Mouse (Mus musculus) thymus, postnatal 36 days (tissue): Measurements from ENCODE around the gene Nup133.
"Not testable (repeated sequence)": the region's sequence is repeated elsewhere in the genome, so short reads cannot be mapped to it uniquely, and the experiment has no call there.

Source experiments
- DNase-seq, 2 experiments: peaks; one replicate each; pipeline ENCODE4 v3.0.0; 2022; ENCODE audit warnings: mixed read lengths in 2 of 2

The Nup133 gene

DNA sequence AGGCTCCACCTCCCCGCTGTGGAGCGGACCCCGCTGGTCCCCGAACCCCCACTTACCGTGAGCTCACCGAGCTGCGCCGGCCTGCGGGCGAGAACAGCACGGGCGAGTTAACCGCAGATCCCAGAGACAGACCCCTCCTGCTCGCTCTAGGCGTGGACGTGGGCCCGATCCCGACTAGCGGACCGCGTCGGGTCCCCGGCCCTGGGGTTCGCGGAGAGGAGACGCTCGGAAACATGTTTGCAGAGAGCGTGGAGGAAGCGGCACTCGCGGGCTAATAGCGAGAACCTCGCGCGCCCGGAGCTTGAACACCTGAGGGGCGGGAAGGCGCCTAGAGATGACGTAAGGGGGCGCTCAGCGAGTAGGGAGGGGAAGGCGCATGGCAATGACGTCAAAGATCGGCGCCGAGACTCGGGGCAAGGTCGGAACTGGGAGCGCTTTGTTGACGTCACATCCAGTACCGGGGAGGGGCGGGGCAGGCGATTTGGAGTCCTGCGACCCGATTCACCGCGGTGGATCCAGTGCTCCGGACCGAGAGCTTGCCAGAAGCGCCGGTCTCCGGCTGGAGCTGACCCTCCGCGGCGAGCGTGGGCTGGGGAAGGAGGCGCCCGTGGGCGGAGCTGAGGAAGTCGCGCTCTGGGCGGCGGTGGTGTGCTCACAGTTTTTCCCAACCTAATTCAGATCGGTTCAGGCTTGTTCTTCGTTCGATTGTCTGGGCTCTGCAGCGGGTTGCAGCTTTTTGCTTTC lies at the start of gene Nup133:
Gene Nup133, minus strand, starts transcription at position 324 of the 744 bp plus-strand sequence.
- DNase-seq = peak; percentile 99

DNA sequence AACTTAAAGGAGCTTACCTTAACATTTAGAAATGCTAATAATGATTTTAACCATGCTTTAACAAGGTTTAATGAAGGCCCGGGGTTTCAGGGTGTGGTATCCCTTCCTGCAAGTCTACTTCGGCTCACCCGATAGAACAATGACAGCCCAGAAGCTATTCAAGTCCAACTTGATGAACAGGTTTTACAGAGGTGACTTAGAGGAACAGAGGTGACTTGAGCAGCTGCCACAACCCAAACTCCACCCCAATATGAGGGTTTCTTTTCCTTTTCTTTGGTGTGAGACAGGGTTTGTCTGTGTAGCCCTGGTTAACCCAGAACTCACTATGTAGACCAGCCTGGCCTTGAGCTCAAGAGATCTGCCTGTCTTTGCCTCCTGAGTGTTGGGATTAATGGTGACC lies 44.9 kb upstream of the Nup133 start:
- no peak for DNase-seq

DNA sequence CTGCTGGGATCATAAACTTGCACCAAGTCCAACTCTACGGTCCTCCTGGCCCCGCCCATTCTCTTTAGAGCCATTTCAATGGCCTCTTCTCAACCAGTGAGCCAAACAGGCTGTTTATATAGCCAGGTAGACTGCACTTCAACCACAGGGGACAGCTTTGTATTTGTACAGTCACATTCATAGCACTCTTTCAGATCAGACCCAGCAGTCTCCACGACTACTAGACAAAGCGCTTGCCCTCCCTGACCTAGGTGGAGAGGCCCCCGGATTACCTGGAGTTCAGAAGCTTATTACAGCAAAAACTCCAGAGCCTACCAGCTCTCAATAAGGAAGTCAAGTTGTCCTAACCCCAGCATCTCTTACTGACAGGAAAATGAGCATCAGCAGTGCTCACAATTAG lies 44.5 kb upstream of the Nup133 start:
- DNase-seq = no peak

DNA sequence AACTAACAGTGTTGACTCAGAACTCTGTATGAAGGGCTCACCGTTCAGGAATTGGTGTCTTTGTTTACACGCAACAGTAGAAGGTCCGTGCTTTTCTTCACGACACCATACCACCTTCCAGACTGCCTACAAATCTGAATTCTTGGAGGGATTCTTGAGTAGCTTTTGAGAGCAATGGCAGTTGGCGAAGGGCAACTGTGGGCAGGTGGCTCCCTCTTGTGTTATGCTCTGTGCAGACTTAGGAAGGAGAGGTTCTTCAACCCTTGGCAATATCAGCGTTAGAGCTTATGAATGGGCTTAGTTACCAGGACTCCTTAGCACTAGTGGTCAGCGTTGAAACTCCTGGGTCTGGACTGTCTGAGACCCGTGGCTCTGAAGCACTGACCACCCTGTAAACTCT lies 43.5 kb upstream of the Nup133 start:
- DNase-seq = no peak

DNA sequence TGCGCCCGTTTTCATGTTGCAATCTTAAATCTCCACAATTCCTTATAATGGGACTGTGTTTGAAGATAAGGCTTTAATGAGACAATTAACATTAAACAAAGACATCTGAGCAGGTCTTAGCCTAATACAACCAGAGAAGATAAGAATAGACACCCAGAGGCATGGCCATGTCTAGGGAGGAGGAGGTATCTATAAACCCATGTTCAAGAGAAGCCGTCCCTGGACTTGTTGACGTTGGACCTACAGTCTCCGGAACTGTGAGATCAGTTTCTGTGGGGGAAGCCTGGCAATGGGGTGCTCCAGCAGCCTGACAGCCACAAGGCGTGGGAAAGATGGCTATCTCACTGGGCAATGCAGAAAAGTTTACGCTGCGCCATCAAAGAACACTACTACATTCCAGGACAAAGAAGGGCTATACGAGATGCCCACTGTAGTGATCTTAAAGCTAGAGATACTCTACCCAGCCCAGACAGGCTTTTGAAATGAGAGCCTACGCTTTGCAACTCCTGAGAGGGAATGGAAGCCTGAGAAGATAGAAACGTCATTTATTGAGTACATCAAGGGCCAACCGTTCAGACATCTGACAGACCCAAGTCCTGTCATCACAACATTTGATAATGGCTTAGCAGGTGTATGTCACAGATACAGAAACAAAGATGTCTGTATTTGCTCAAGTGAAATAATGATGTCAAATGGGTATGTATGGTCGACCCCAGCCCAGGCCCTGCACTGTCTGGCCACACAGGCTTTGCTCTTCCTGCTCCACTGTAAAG lies 41.4 kb upstream of the Nup133 start:
- DNase-seq = no peak

DNA sequence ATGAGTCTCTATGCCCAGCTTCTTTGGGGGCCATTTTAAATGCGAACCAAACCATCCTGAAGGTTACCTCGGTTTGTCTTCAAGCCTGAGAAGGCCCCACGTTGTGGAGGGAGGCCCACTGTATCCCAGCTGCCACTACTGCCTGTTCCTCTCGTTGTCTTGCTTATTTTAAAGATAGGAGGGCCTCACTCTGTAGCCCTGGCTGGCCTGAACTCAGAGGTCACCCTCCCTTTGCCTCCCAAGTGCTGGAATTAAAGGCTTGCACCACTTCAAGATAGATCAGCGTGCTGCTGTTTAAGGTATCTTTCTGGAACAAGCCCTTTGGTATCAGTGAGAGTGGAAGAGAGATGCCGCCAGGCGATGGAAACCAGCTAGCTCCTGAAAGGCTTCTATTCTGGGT lies 40.1 kb upstream of the Nup133 start:
- DNase-seq = no peak

DNA sequence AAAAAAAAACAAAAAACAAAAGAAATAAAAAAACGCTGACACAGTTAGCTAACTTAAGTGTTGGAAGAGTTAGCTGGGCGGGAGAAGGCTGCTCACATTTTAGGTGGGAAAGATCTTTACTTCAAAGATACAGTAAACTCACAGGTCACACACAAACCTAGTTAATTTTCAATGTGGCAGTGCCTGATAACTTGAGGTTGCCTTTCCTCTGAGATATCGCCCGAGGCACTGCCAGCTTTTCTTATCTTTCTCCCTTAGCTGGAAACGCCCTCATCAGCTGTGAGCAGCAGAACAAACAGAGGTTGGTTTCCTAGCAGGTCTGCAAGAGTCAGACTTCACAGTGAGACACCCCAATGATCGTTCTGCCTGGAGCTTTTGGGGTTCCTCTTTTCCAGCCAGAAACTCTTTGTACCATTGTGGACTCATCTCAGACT lies 39.6 kb upstream of the Nup133 start:
- no peak for DNase-seq

DNA sequence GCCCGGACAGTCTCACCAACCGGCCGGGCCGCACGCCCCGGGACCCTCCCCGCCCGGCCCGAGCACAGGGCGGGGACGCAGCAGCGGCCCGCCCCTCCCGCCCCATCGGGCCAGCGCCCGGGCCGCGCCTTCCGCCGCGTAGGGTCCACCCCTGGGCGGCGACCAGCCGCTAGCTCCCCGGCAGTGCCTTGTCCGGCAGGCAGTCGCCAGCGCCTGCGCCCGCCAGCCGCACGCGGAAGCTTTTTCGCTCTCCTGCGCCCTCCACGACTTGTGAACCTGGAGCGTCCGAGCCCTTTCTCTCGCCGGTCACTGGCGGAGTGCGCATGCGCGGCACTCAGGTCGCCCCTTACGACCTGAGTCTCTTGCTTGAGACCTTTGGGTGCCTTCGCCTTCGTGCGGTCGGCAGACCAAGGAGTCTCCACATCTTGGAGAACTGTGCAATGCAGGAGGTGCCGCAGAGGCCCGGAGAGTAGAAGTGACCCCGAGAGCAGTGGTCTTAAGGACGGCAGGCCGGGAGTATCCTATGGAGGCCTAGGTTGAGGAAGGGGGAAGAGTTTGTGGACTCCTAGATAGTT lies 33.8 kb upstream of the Nup133 start, which contains the start of gene Abcb10:
Gene Abcb10, minus strand, starts transcription at position 297 of the 575 bp plus-strand sequence.
- peak; percentile 63 to 66 for DNase-seq

DNA sequence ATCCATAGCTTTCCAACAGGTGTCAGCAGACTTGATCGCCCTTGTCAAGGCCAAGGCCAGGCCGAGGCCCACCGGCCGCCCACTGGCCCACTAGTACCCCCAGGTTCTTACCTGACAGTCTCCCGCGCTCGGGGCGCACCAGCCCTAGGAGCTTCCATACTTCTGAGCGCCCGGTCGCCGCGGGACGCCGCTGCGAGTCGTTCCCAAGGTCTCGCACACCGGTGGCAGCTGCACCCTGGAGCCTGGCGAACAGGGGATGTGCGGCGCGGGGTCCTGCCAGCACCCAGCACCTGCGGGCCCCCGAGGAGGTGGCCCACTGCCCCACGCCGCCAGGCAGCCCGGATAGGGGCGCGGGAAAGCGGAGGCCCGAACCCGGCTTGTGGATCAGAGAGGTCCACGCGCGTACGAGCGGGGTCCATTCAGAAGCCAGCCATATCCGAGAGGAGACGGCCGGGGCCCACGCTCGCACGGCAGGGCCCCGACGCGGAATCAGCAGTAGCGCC lies 33.3 kb upstream of the Nup133 start:
- DNase-seq = peak; percentile 30 to 37

DNA sequence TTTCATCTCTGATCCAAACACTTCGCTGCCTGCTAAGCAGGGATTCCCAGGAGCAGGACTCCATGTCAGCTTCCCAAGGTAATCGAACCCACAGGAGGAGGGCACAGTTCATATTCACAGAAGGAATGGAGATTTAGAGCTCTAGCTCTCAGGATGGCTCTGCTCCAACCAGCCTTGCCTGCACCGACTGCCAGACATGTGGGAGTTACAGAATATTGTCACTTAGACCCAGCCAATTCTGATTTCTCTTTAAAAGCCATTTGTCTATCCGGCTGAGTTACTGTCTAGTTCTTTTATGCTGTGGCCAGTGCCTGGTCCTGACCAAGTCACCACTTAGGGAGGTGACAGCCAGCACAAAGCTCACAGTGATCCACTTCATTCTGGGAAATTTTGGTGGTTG lies 32.6 kb upstream of the Nup133 start:
- no peak for DNase-seq

DNA sequence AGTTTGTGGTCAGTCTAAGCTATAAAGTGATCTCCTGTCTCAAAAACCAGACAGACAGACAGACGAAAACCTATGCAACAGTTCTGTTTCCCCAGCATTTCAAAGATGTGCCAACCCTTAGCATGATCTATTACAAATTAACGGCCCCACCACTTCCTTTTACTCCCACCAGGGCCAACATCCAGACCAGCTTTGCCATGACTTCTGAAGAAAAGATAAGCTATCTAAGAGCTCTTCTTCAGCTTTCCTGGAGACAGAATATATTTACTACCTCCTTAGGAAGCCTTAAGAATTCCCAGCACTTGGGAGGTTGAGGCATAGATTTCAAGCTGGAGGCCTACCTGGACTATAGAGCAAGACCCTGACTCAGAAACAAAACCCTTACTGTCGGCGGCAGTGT lies 31.2 kb upstream of the Nup133 start:
- no peak for DNase-seq

DNA sequence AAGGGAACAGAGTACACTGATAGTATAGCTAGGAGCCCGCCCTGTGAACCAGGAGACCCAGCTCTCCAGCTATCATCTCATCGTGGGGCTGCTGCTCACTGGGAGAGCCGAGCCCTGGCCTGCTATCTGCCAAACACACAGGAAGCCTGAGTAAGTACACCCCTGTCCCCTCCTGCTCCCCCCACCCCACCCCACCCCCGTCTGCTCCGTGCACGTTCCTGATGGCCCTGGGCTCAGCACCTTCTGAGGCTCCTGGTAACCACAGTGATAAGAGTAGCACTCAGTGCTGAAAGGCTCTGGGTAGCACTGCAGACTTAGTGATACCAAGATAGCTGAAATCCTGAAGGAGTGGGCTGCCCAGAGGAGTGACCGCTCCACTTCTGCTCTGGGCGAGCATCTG lies 29.9 kb upstream of the Nup133 start:
- no peak for DNase-seq

DNA sequence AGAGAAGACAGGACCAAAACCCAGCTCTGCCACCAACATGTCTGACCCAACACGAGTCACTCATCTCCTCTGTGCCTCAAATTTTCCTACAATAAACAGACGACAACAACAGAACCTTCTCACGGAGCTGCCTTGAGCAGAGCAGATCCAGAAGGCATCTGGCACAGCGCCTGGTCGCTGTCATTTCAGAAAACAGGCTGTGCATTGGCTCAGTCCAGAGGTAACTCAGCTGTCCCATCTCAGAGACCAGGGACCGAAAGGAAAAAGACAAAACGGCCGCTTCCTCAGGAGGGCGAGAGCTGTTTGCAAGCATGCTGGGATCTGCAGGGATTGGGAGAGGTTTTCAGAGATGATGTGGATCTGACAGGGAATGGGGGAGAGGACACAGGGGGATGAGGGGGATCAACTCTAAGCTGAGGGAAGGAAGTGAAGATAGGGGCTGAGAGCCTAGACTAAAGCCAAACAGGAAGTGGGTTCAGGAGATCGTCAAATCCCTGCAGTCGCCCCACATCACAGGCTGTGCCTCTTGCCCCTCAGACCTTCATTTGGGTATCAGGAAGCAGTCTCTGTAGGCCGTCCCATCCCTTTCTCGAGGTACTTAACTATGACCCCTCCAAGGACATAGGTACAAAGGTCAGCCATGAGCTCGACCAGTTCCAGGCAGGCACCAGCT lies 29.2 kb upstream of the Nup133 start:
- DNase-seq = no peak

DNA sequence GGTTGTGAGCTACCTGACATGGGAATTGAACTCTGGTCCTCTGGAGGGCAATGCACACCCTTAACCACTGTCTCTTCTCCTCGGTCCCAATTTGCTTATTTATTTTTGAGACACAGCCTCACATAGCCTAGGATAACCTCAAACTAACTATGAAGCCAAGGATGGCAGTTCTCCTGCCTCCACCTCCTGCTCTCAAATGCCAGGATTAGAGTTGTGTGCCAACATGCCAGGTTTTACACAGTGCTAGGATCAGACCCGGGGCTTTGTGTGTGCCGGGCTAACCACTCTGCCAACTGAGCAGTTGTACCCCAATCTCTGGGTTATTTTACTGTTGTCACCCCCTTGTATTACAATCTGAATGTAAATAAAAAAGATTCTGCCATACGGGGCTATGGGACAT lies 28.4 kb upstream of the Nup133 start:
- no peak for DNase-seq

DNA sequence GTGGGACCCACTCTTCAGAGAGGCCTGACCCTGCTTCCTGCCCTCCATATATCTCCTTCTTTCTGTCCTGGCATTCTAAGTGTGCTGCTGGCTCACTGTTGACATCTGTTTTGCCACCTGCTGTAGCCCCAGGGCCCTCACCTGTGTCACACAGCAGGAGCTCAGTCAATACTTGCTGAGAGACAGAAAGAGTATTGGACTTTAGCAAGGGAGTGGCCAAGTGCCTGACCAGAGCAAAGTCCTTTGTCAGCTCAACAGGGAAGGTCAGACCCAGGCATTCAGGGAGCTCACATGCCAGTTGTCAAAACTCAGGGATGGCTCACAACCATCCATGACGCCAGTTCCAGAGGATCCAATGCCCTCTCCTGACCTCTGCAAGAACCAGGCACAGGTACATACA lies 24.4 kb upstream of the Nup133 start:
- no peak for DNase-seq

DNA sequence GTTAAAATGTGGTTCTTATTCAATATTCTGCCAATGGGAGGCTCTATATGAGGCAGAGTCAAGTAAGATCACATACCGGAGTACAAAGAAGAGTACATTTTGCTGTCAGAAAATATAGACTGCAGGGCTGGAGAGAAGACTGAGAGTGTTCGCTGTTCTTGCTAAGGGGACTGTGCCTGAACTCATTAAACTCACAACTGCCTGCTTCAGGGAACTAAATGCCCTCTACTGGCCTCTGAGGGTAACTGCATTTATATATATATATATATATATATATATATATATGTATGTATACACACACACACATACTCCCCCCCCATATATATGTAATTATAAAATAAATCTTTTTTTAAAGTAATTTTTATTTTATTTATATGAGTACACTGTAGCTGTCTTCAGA lies 17.8 kb upstream of the Nup133 start:
- DNase-seq = no peak

DNA sequence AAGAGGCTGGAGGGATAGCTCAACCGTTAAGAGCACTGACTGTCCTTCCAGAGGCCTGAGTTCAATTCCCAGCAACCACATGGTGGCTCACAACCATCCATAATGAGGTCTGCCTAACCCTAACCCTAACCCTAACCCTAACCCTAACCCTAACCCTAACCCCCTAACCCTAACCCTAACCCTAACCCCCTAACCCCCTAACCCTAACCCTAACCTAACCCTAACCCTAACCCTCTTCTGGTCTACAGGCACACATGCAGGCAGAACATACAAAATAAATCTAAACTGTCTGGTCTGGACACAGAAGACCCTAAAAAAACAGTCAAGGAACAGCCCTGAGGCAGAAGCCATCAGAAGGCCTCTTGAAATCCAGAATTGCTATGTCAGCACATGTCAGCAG lies 12.3 kb upstream of the Nup133 start:
- DNase-seq = no peak

DNA sequence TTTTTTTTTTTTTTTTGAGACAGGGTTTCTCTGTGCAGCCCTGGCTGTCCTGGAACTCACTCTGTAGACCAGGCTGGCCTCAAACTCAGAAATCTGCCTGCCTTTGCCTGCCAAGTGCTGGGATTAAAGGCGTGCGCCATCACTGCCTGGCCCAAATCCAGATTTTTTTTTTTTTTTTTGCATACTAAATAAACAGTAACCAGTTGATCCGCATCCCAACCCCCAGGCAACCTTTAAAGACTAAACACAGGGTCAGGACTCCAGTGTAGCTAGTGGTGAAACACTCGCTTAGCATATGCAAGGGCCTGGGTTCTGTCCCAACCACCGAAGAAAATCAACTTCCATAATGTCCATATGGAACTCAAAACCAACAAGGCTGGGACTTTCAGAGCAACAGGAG lies 11.5 kb upstream of the Nup133 start:
- not testable (repeated sequence) for DNase-seq

DNA sequence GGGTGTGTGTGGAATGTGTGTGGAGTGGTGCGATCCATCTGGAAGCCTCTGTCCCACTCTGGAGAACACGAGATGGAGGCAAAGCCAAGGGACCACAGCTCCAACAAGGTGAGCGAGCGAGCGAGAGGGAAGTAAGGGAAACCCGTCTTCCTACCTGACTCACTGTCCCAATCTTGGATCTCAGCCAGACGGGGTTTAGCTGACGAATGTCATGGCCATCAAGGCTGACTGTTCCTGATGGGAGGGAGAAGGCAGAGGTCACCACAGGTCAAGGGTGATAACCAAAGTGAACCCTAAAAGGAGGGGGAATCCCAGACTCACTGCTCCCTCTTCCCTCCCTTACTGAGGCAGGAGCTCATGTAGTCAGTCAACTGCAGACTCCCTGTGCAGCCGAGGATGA lies 11.0 kb upstream of the Nup133 start:
- no peak for DNase-seq

DNA sequence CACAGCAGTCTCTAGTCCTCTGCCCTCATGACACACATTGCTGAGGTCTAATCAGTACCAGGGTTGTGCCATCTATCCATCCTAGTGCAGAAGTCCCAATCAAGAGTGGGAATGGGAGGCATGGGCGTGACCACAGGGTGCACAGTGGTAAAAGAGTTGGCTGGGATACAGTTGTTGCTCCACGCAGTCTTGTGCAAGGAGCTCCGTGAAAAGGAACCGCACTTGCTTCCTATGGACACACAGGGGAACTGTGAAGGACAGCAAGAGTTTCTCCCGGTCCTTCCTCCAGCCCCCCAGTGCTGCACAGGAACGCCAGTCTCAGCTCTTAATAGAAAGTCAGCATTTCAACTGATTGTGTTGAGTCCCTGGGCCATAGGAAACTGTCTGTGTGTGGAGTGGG lies 10.4 kb upstream of the Nup133 start:
- DNase-seq = no peak

DNA sequence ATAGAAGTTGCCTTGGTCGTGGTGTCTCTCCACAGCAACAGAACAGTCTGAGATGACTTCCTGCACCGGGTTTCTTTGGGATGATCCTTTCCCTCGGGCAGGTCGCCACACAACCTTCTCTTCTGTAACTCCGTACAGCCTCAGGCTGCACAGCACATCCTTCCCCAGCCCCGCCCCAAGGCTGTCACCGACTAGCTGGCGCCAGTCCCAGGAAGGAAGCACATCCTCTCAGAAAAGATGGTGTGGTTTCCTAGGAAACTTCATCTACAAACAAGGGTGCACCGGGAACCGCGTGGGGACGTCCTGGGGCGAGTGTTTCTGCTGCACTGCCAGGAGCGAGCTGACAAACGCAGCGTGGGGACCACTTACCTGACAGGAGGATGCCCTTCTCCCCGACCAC lies 9.1 kb upstream of the Nup133 start:
- no peak for DNase-seq

DNA sequence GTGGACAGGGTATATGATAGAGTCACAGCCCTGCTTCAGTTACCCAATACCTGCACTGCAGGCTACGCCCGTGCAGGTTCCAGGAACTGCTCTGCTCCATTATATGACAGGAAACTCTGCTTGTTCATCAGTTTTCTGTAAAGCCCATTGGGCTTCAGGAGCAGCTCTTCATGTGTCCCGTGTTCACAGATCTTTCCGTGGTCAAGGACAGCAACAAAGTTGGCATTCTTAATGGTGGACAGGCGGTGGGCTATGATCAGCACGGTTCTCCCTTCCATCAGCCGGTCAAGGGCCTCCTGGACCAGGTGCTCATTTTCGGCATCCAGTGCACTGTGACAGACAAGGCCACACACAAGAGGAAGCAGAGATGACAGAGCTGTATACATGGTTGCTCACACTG lies 5.2 kb upstream of the Nup133 start:
- no peak for DNase-seq

DNA sequence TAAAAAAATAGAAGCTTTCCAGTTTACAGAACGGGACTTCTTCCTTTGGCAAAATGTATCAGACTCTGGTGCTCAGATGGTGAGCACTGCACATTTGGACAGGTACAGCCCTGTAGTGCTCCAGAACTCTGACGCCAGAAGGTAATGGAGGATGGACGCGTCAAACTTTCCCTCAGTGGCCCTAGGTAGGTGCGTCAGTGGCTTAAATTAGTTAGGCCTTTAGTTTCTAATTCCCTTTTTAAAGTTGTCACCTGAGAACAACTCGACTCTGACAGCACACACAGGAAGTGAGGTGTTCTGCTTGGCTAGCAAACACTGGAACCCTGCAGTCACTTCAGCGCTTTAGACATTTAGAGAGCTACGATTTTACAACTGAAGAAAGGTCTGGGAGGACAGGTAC lies 4.6 kb upstream of the Nup133 start:
- no peak for DNase-seq
